Mouse (Mus musculus) lung, embryonic 14.5 days (tissue): ENCODE data around the gene Fgf10. TPM values are rescaled to one million over a fixed set of nuclear protein-coding genes. Genes with fewer than 3 reads are reported as not detected.

Experiments
- ATAC-seq: fragments of 200-750 bp; cut with Nextera tagmentation; 2 replicates; pipeline ENCODE4 v1.8.0; 2017; ENCODE audit warnings: mild to moderate bottlenecking, moderate TSS enrichment, moderate library complexity; ENCODE audit not compliant: insufficient read depth
- DNase-seq: peaks from one replicate; pipeline ENCODE4 v3.0.0-alpha.2; 2015
- H3K27ac ChIP-seq: fragments of 300-500 bp; sonication (generic); 2 replicates; pipeline ENCODE4 v1.5.1; 2014; ENCODE audit warnings: low read depth, mild to moderate bottlenecking, moderate library complexity
- H3K27me3 ChIP-seq: fragments of 300-500 bp; sonication (generic); 2 replicates; pipeline ENCODE4 v1.6.1; 2014; ENCODE audit warnings: low read length, control low read depth; ENCODE audit not compliant: insufficient read depth
- H3K36me3 ChIP-seq: fragments of 300-500 bp; sonication (generic); 2 replicates; pipeline ENCODE4 v1.6.1; 2014; ENCODE audit warnings: control low read depth; ENCODE audit not compliant: insufficient read depth
- H3K4me1 ChIP-seq: fragments of 300-500 bp; sonication (generic); 2 replicates; pipeline ENCODE4 v1.6.1; 2014; ENCODE audit warnings: antibody characterized with exemption, control low read depth; ENCODE audit not compliant: insufficient read depth
- H3K4me2 ChIP-seq: fragments of 300-500 bp; sonication (generic); 2 replicates; pipeline ENCODE4 v1.6.1; 2014; ENCODE audit warnings: mild to moderate bottlenecking
- H3K4me3 ChIP-seq: fragments of 300-500 bp; sonication (generic); 2 replicates; pipeline ENCODE4 v1.5.1; 2014; ENCODE audit warnings: low read depth, low read length
- H3K9ac ChIP-seq: fragments of 300-500 bp; sonication (generic); 2 replicates; pipeline ENCODE4 v1.6.1; 2014
- H3K9me3 ChIP-seq: fragments of 300-500 bp; sonication (generic); 2 replicates; pipeline ENCODE4 v1.6.1; 2016; ENCODE audit warnings: low read depth, low read length, control low read depth
- CTCF ChIP-seq: IDR thresholded peaks from 2 replicates; pipeline ENCODE4 v1.5.1; 2016; ENCODE audit warnings: antibody characterized with exemption, low read depth
- WGBS: fragments of 180-500 bp; shearing (Covaris S2); extraction: QIAGEN DNeasy Blood & Tissue Kit; methylation state at CpG from one replicate; pipeline ENCODE4 v1.1.7; 2014; 5-methylcytosine and 5-hydroxymethylcytosine counted together
- polyA plus RNA-seq: library from polyadenylated mRNA; unstranded; fragments of >200 nt; fragmentation: Nextera tagmentation; extraction: Ambion mirVana; gene quantifications from 2 replicates; pipeline ENCODE4 v1.2.1, GENCODE M21; 2014

The Fgf10 gene
- polyA plus RNA-seq, 1 experiment from 2014 or later: 16.8 TPM

GRCm38 (mm10) chr13:118828604-118829381 is 159.2 kb downstream of the Fgf10 start:
- no peak for TF ChIP-seq CTCF
- ATAC-seq: peak; percentile 49; the same call in 1 of the 2 replicates
- H3K9me3 ChIP-seq: no peaks in the 10 kb centered on the region

DNA sequence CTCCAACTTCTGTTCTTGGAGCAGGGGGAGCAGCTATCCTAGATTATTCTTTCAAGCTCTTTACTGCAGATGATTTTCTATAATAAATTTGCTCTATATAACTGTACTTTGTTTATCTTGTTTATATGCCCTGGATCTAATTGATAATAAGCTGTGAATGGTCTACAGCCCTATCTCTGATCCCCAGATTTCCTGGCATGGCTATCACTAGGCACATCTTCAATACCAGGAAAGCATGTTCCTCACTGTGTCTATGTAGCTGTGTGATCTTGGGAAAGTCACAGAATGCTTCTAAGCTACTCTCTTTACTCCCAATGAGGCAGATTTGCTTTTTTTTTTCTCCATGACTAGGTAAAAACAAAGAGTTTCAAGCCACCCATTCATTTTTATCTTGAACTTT is 164.4 kb downstream of the Fgf10 start:
- Histone ChIP-seq H3K27ac (no peak overlapping the region), H3K36me3 (no peaks in the 10 kb centered on the region), H3K9ac (no peak overlapping the region), H3K4me3 (no peak overlapping the region), H3K4me2 (no peak overlapping the region), H3K4me1 (no peaks in the 10 kb centered on the region), H3K9me3 (no peaks in the 10 kb centered on the region), H3K27me3 (no peaks in the 10 kb centered on the region)
- DNase-seq (no peak), ATAC-seq (no peak)
- TF ChIP-seq CTCF: no peak

More at GRCm38 (mm10) chr13:118828604-118829381, 159.2 kb downstream of the Fgf10 start:
- Histone ChIP-seq H3K27ac (no peak overlapping the region), H3K4me1 (no peaks in the 10 kb centered on the region), H3K27me3 (no peaks in the 10 kb centered on the region), H3K4me2 (no peak overlapping the region), H3K36me3 (no peaks in the 10 kb centered on the region), H3K4me3 (no peak overlapping the region), H3K9ac (no peak overlapping the region)
- 63% methylated on average over 10 of the region's 10 CpGs for WGBS
- peak; percentile 32 for DNase-seq

DNA sequence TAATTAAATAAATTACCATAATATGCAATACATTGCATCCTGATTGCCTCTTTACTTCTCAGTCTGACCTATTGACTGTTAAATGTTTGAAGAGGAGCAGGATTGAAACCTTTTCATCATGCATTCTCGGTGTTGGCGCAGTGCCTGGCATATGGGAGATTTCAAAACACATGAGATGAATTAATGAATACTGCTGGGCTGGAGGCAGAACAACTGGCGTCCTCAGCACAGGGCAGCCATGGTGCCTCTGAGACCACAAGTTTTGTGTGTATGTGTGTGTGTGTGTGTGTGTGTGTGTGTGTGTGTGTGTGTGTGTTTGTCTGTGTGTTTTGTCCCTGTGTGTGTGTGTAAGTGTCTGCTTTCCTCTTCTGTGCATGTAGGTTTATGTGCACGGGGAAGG is 165.5 kb downstream of the Fgf10 start:
- 35% methylated on average over 4 of the region's 4 CpGs for WGBS
- Histone ChIP-seq H3K9me3 (no peaks in the 10 kb centered on the region), H3K36me3 (no peaks in the 10 kb centered on the region), H3K4me1 (no peaks in the 10 kb centered on the region), H3K27me3 (no peaks in the 10 kb centered on the region), H3K4me2 (no peak overlapping the region), H3K27ac (no peak overlapping the region), H3K9ac (no peak overlapping the region), H3K4me3 (no peak overlapping the region)
- ATAC-seq: peak; percentile 78; the same call in 1 of the 2 replicates
- no peak for TF ChIP-seq CTCF
- DNase-seq: peak; percentile 82
